Mouse (Mus musculus) liver, embryonic 16.5 days (tissue): ENCODE results near the gene Wdr43. TPM values are rescaled to one million over a fixed set of nuclear protein-coding genes. Genes with fewer than 3 reads are reported as not detected.

Source experiments
- ATAC-seq: fragments of 200-750 bp; cut with Nextera tagmentation; 2 replicates; pipeline ENCODE4 v1.8.0; 2017; ENCODE audit warnings: low read depth, mild to moderate bottlenecking, moderate number of reproducible peaks, moderate library complexity
- H3K27ac ChIP-seq: fragments of 300-500 bp; sonication (generic); 2 replicates; pipeline ENCODE4 v1.5.1; 2014; ENCODE audit warnings: mild to moderate bottlenecking, low read length
- H3K27me3 ChIP-seq: fragments of 300-500 bp; sonication (generic); 2 replicates; pipeline ENCODE4 v1.6.1; 2014; ENCODE audit warnings: low read depth, low read length, mixed read lengths; ENCODE audit not compliant: control insufficient read depth, insufficient read depth
- H3K36me3 ChIP-seq: fragments of 300-500 bp; sonication (generic); 2 replicates; pipeline ENCODE4 v1.6.1; 2014; ENCODE audit warnings: mild to moderate bottlenecking; ENCODE audit not compliant: control insufficient read depth, insufficient read depth
- H3K4me1 ChIP-seq: fragments of 300-500 bp; sonication (generic); 2 replicates; pipeline ENCODE4 v1.6.1; 2014; ENCODE audit warnings: low read depth, low read length, mixed read lengths; ENCODE audit not compliant: control insufficient read depth
- H3K4me2 ChIP-seq: fragments of 300-500 bp; sonication (generic); 2 replicates; pipeline ENCODE4 v1.6.1; 2014; ENCODE audit warnings: low read depth, low read length, mixed read lengths
- H3K4me3 ChIP-seq: fragments of 300-500 bp; sonication (generic); 2 replicates; pipeline ENCODE4 v1.5.1; 2014; ENCODE audit warnings: low read depth, mild to moderate bottlenecking, low read length
- H3K9ac ChIP-seq: fragments of 300-500 bp; sonication (generic); 2 replicates; pipeline ENCODE4 v1.6.1; 2014; ENCODE audit warnings: low read depth, low read length
- H3K9me3 ChIP-seq: fragments of 300-500 bp; sonication (generic); replicated peaks from 2 replicates; pipeline ENCODE4 v1.6.1; 2016; ENCODE audit warnings: low read length; ENCODE audit not compliant: control insufficient read depth
- WGBS: fragments of 180-500 bp; shearing (Covaris S2); extraction: QIAGEN DNeasy Blood & Tissue Kit; methylation state at CpG from one replicate; pipeline ENCODE4 v1.1.7; 2014; ENCODE audit not compliant: insufficient replicate concordance; 5-methylcytosine and 5-hydroxymethylcytosine counted together
- polyA plus RNA-seq: library from polyadenylated mRNA; unstranded; fragments of >200 nt; fragmentation: Nextera tagmentation; extraction: Ambion mirVana; gene quantifications from 2 replicates; pipeline ENCODE4 v1.2.1, GENCODE M21; 2015

The Wdr43 gene
- polyA plus RNA-seq, 1 experiment from 2014 or later = 26.6 TPM

- H3K4me3 ChIP-seq = no peak overlapping the region
- ATAC-seq = no peak
- 70% methylated on average over 14 of the region's 14 CpGs for WGBS
Measured at GRCm38 (mm10) chr17:71705550-71706480, 90.1 kb downstream of the Wdr43 start.

GRCm38 (mm10) chr17:71707715-71708114 is 92.0 kb downstream of the Wdr43 start:
- Histone ChIP-seq H3K4me1 (no peaks in the 10 kb centered on the region), H3K27ac (no peak overlapping the region), H3K4me3 (no peak overlapping the region), H3K36me3 (no peaks in the 10 kb centered on the region), H3K4me2 (no peak overlapping the region), H3K9ac (no peak overlapping the region), H3K27me3 (no peaks in the 10 kb centered on the region), H3K9me3 (no peaks in the 10 kb centered on the region)
- ATAC-seq = no peak
- 42% methylated on average over 4 of the region's 4 CpGs for WGBS

More at GRCm38 (mm10) chr17:71705550-71706480, 90.1 kb downstream of the Wdr43 start:
- Histone ChIP-seq H3K9ac (no peak overlapping the region), H3K27me3 (no peaks in the 10 kb centered on the region), H3K27ac (no peak overlapping the region), H3K36me3 (no peaks in the 10 kb centered on the region), H3K4me1 (no peaks in the 10 kb centered on the region), H3K9me3 (no peaks in the 10 kb centered on the region), H3K4me2 (no peak overlapping the region)

Other genes with a start within 250 kb of the Wdr43 start
- 1.1 and 1.3 TPM in 2 replicates for gene Gm4707, start 156.0 kb upstream of the Wdr43 start, polyA plus RNA-seq
- gene Smchd1, start 140.6 kb upstream of the Wdr43 start, polyA plus RNA-seq = 24.6 and 25.5 TPM in 2 replicates
- 30.2 and 32.5 TPM in 2 replicates for gene Ndc80, start 89.0 kb upstream of the Wdr43 start, polyA plus RNA-seq
- gene Spdya, start 63.8 kb upstream of the Wdr43 start, polyA plus RNA-seq = 0.15 and 0.19 TPM in 2 replicates
- gene Togaram2, start 57.4 kb downstream of the Wdr43 start, polyA plus RNA-seq = not detected in 2 replicates
- 0.01 and 0.02 TPM in 2 replicates for gene Pcare, start 137.0 kb downstream of the Wdr43 start, polyA plus RNA-seq
- gene Clip4, start 152.6 kb downstream of the Wdr43 start, polyA plus RNA-seq = 0.19 and 0.28 TPM in 2 replicates